Mouse (Mus musculus): ENCODE measurements at regions not wholly inside any gene's neighbourhood (a gene's known extent, or its start where the extent isn't known, plus 50 kb on each side); places are given as distances from the start of the nearest gene placed in this dataset.
"Not testable (repeated sequence)": the region's sequence is repeated elsewhere in the genome, so short reads cannot be mapped to it uniquely, and the experiment has no call there.

DNA sequence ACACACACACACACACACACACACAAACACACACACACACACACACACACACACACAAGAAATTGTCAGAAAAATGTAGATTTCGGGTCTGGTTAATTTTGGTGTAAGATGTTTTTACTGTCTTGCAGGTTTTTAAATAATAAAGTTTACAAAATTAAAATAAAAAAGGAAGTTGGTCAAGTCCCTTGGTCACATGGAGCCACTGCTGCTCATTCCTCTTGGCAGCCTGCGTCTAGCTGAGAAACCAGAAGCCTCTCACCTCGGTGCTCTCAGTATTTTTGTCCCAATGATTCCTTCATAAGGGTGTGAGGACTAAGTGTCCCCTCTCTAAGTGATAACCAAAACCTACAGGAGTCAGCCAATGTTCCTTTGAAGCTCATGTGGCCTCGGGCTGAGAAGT is 76.8 kb upstream of the Smg1 start:
- no peak for DNase-seq

DNA sequence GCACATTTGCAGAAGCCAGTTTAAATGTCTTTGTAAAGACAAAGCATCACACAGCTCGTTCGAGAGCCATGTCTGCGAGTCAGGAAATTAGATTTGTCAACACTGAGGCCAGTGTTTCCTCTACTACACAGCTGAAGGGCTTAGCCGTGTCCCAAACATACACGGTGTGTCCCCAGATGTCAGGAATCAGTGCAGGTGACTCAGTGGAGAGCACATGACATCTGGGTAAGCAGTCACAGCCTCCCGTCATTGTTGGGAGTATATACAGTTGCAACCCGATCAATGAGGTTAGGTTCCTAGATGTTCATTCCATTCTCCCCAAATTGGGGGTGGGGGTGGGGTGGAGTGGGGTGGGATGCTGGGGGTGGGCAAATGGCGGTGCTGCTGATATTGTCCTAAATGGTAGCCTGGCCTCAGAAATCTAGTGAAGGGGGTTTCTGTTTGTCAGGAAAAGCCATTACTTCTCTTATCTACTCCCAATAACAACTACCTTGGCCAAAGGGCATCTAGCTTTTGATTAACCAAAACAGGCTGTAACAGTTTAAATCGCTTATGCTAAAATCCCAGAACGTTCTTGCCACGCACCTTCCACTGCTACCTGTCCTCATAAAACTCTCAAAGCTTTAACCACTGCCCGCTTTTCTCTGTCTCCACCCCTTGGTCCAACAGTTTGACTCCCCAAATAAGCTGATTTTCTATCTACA is 75.1 kb upstream of the Smg1 start:
- DNase-seq: no peak

DNA sequence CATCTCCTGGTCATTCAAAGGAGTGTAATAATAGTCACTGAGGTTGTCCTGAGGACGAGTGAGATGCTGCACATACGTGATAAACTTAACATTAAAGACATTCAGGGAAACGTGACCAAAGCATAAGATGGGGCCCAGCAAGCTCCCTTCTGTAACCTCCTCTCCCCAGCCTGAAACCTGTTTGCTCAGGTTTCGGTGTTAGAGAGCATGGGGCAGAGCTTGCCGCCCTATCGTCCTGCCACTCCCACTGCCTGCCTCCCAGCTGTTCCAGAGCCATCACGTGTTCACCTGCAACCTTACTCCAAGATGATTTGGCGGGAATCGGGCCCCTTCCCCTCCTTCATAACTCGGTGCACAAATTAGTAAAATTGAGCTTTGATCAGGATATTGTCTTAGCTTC is 71.4 kb upstream of the Smg1 start:
- not testable (repeated sequence) for DNase-seq

DNA sequence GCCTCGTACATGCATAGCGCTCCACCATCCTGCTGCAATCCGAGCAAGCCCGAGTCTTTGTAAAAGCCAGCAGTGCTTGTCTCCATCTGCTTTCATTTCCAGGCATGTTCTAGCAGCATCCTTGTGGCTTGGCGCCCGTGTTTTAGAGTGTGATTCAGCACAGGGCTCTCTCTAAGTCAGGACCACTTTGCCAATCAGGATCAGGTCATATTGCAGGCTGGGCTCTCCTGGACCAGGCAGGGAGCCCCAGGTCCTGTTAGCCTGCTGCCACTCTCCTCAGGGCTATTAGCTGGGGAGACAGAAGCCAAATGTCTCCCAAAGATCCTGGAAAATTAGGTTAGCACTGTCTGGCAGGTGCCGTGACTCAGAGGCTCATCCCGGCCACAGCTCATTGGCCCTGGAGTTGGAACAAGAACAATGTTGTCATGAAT is 70.8 kb upstream of the Smg1 start:
- DNase-seq: no peak

DNA sequence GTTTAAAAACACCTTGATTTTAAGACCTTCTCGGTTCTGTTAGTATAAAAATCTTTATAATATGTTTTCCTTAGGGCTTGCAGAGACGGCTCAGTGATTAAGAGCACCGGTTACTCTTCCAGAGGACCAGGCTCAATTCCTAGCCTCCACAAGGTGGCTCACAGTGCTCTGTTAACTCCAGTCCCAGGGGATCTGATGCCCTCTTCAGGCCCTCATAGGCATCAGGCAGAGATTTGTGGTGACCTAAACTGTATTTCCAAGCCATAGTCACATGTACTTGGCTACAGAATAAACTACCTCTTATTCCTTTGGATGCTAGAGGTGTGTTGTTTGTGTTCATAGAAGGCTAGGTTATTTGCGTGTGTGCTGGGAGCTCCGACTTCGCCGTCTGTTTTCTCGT is 70.3 kb upstream of the Smg1 start:
- no peak for DNase-seq

DNA sequence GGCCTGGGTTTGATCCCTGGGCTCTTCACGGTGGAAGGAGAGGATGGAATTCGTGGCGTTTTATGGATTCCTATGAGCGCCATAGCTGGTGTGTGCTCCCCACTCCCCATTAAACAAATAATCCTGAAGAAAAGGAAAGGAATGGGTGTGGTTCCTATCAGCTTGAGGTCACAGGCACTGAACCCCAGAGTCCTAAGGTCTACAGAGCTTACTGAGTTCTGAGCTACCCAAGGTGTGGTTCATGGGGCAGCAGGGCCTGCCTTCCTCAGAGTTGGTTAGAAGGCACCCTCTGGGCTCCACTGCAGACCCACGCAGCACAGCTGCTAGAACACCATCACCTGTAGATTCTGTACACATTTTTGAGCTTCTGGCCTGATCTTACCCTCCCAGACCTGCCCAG is 66.3 kb upstream of the Smg1 start:
- DNase-seq: no peak

DNA sequence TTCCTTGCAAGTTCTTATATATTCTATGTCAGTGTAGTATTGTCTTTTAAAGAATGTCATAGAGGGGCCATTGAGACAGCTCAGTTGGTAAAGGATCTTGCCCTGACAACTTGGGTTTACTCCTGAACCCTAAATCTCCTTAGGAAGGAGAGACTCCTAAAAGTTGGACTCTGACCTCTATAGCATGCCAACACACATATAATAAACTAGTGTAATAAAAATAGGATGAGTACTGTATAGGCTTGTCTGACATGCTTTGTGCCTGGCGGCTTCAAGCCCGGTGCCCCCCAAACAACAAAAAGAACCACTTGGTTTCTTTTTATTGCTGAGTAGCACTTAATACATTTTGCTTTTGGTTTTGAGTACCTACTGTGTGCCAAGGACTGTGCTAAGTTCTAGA is 65.4 kb upstream of the Smg1 start:
- no peak for DNase-seq

DNA sequence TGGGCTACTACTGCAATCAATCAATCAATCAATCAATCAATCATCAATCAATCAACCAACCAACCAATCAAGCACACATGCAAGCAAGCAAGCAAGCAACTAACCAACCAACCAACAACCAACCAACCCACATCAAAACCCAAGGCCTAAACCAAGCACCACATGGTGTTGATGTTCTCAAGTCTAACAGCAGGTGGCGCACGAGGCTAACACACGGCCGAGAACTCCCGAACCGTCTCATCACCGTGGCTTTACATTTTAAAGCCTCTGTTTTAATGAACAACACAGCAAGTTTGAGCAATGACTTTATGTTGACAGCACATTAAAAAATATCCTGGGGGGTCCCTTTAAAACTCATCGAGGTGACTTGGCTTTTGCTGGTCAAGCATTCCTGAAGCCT is 61.3 kb upstream of the Smg1 start:
- no peak for DNase-seq

DNA sequence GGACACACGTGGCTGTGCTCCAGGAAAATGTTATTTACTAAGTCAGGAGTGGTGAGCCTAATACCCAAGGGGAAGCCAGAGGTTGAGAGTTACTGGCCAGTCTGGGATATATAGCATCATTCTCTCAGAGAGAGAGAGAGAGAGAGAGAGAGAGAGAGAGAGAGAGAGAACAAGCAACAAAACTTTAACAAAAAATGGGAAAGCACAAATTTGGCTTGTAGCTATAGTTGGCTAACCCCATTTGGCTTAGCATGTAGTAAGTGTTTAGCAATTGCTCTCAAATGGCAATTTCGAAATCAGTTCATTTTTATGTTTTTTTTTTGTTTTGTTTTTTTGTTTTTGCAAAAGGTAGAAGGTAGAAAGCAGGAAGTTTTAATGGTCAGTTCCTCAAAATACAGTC is 60.9 kb upstream of the Smg1 start:
- DNase-seq: no peak

DNA sequence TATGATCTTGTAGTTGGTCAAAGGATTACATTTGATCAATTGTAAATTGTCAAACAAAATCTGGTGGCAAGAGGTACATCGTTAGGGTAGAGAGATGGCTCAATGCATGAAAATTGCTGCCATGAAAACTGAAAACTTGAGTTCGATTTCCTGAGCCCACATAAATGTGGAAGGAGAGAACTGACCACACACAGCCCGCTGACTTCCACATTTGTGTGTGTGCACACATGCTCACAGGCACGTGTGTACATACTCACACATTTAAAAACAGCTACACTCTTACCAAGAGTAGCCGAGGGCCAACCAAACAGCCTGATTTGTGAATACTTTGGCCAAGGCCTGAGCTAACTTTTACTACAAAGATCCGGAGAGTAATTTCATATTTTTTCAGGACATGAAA is 60.5 kb upstream of the Smg1 start:
- no peak for DNase-seq

DNA sequence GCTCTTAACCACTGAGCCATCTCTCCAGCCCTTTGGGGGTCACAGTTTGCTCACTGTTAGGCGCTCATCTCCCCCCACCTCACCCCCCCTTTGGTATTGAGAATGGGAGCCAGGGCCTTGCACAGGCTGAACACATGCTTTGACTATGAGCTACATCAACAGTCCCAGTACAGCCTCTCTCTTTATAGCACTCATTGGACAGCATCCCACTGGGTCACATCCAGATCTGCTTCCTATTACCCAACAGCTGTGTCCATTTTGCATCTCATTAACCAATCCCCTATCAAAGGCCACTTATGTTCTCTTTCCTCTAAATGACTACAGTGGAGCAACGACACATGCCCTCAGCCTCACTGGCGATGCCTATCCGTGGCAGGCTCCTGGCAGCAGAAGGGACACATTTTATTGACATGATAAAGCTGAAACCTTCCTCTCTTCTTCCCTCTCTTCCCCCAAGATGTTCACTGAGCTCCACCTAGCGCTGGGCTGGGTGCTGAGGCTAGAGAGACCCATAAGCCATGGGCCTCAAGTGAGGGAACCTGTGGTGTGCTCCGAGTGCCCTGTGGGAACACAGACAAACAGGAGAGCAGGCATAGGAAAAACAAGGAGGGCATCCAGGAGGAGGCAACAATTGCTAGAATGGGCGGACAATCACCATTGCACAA is 57.3 kb upstream of the Smg1 start:
- no peak for DNase-seq

DNA sequence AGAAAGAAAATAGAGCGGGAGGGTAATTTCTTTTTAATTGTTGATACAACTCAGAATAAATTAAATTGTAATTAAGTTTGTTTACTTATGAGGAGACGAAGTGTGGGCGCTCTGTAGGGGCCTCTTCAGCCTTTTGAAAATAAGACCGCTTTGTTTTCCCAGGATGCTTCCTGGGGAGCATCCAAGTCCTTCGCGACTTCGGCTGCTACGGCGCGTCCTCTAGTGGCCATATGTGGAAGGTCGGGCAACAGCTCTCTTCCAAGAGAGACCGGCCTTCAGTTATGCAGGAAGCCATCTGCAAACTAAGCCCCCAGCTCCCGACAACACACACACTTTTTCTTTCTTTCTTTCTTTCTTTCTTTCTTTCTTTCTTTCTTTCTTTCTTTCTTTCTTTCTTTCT is 54.1 kb upstream of the Smg1 start:
- DNase-seq: peak; percentile 62

DNA sequence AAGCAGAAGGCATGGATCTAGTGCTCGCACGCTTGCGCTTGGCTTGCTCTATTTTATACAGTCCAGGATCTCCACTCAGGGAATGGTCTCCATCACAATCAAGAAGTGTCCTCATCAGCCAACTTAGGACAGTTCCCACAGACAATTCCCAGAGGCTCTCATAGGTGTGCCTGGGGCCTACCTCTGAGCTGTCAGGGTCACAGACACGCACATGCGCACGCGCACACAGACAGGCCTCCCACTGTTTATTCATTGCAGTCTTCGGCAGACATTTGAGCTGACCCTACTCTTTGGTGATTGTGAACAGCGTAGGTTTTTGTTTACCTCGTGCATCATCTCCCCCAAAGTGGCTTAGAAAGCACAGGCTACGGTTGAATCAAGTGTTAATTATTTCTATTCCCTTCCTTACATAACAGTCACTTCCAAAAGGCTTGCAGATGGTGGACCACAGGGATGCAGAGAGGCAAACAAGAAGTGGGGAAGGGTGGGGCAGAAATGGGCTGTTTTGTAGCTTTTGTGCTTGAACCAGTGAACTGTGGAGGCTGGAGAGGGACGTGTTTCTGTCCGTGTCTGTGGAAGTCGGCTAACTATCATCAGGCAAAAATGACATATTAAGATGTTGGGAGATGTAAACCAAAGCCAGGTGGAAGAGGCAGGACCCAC is 53.5 kb upstream of the Smg1 start:
- no peak for DNase-seq

DNA sequence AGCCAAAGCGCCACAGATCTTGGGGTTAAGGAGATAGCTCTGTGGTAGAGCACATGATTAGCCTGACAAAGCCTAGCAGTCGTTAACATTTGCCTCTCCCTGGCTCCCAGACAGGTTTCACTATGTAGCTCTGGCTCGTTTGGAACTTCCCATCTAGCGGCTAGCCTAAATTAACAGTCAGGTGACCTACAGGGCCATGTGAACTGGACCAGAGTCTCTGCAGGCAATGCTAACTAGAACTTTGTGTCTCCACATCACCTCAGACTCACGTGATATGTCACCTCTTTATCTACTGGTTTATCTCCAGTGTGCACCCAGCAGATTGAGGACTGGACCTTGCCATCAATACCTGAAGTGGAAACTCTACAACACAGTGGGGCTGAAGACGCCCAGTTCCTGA is 52.4 kb upstream of the Smg1 start:
- DNase-seq: no peak

DNA sequence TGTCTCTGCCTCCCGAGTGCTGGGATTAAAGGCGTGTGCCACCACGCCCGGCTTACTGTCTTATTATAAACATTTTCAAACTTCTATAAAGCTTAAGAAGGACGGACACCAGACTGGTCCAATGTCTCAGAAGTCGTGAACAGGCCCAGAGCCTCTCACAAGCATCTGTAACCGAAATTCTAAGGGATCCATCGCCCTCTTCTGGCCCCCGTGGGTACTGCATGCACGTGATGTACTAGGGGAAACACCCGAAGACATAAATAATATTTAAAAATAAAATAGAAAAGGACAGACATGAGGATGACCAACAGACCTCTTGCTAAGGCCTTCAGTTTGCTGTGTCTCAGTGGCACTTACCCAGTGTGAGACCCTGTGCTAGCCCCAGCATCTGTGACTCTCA is 51.8 kb upstream of the Smg1 start:
- DNase-seq: no peak

DNA sequence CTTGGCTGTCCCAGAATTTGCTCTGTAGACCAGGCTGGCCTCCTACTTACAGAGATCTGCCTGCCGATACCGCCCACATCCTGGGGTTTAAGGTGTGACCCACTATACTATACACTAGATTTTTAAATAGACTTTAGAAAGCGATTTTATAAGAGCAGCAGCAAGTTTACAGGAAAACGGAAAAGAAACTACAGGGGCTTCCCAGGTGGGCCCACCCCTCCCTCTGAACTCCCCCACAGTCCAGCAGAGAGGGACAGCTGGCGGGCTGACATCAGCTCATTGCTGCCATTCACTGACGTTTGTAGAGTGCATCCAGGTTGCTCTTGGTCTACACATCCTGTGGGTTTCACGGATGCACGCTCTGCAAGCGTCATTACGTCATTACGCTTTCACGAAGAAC is 51.2 kb upstream of the Smg1 start:
- DNase-seq: no peak

Measured in gastrocnemius, postnatal 25 days (tissue).